Mouse (Mus musculus): ENCODE results near the gene Rapgef5. TPM values are rescaled to one million over a fixed set of nuclear protein-coding genes. Genes with fewer than 3 reads are reported as not detected.

Rapgef5 gene
- polyA plus RNA-seq (2021; fragmentation: Nextera tagmentation): 33.2 and 36.9 TPM in 2 replicates
- long read RNA-seq, experiment 1, full-length matches to known transcripts: 58 of 131 reads
- long read RNA-seq, experiment 1, partial matches to known transcripts: 35 of 131 reads
- long read RNA-seq, experiment 1, other reads (novel, unspliced or antisense): 38 of 131 reads
- long read RNA-seq, experiment 2, full-length matches to known transcripts: 227 of 405 reads
- long read RNA-seq, experiment 2, partial matches to known transcripts: 47 of 405 reads
- long read RNA-seq, experiment 2, other reads (novel, unspliced or antisense): 131 of 405 reads

DNA sequence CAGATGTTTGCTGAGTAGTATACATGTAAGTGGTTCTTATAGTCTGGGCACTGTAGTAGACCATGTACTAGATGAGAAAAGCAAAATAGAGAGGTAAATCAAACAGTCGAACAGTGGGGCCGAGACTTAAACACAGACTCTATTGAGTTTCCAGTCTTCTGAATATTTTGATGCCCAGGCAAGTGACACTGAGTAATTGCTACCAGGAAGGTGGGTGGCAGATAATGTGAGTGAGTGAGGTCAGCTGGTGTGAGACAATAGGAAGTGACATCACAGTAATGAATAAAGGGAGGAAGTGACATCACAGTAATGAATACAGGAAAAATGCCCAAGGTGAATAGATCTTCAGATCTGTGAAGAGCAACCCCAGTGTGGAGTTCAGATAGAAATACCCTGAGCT is at the start of gene Rapgef5:
TSS of gene Rapgef5 (plus strand) at position 301 of the 400 bp plus-strand sequence.

DNA sequence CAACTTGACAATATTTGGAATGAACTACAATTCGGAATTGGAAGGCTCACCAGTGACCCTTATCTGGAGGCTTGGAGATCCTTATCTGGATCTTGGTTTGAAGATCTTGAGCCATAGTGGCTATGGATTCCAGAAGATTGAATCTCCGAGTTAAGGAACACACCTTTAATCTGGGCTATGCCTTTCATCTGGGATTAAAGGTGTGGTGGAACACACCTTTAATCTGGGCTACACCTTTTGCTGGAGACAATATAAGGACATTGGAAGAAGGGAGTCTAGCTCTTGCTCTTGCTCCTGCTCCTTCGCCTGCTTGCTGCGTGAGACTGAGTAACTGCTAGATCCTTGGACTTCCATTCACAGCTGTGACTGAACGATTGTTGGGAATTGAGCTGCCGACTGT is 287.7 kb downstream of the Rapgef5 start, which contains the start of gene Cdca7l:
TSS of gene Cdca7l (plus strand) at position 301 of the 400 bp plus-strand sequence.

Measured in layer of hippocampus, adult 6 months (tissue).